Mouse (Mus musculus): Measurements from ENCODE around the gene Exoc8.
A peak's percentile ranks its signal among the peaks of the same experiment; 100 is the strongest.

Exoc8 gene

GRCm38 (mm10) chr8:124897386-124898250, at the start of gene Exoc8, which contains the start of gene Sprtn:
TSS of gene Exoc8 (minus strand) at chr8:124897705.
TSS of gene Sprtn (plus strand) at chr8:124897886.
- DNase-seq = peak; percentile 99

GRCm38 (mm10) chr8:124944406-124944805, 46.9 kb upstream of the Exoc8 start:
- DNase-seq = no peak

- DNase-seq = no peak
These were observed 46.3 kb upstream of the Exoc8 start for GRCm38 (mm10) chr8:124943801-124944200.

- DNase-seq = no peak
These were observed 39.8 kb upstream of the Exoc8 start for GRCm38 (mm10) chr8:124937293-124937692.

GRCm38 (mm10) chr8:124936699-124937098, 39.2 kb upstream of the Exoc8 start:
- no peak for DNase-seq

- no peak for DNase-seq
These were observed 37.6 kb upstream of the Exoc8 start for GRCm38 (mm10) chr8:124935116-124935515.

GRCm38 (mm10) chr8:124932435-124932834, 34.9 kb upstream of the Exoc8 start:
- DNase-seq = no peak

GRCm38 (mm10) chr8:124930649-124931048, 33.1 kb upstream of the Exoc8 start:
- DNase-seq = no peak

GRCm38 (mm10) chr8:124930086-124930485, 32.6 kb upstream of the Exoc8 start:
- DNase-seq = peak in 1 of 2 experiments; percentile 21

GRCm38 (mm10) chr8:124929006-124929405, 31.5 kb upstream of the Exoc8 start:
- DNase-seq = no peak

- DNase-seq = peak in 1 of 2 experiments; percentile 18
These were observed 28.9 kb upstream of the Exoc8 start for GRCm38 (mm10) chr8:124926351-124926771.

- no peak for DNase-seq
These were observed 28.2 kb upstream of the Exoc8 start for GRCm38 (mm10) chr8:124925544-124926266.

- DNase-seq = peak; percentile 57 to 58
These were observed 26.6 kb upstream of the Exoc8 start for GRCm38 (mm10) chr8:124923971-124924652.

GRCm38 (mm10) chr8:124922490-124923089, 25.1 kb upstream of the Exoc8 start:
- DNase-seq = peak in 1 of 2 experiments; percentile 49

GRCm38 (mm10) chr8:124921369-124922279, 24.1 kb upstream of the Exoc8 start:
- peak in 1 of 2 experiments; percentile 58 for DNase-seq

GRCm38 (mm10) chr8:124917741-124918484, 20.4 kb upstream of the Exoc8 start:
- DNase-seq = peak; percentile 33 to 42

GRCm38 (mm10) chr8:124914061-124914460, 16.6 kb upstream of the Exoc8 start:
- DNase-seq = no peak

GRCm38 (mm10) chr8:124911938-124912872, 14.7 kb upstream of the Exoc8 start:
- DNase-seq = no peak

- DNase-seq = peak; percentile 77 to 79
These were observed 12.8 kb upstream of the Exoc8 start for GRCm38 (mm10) chr8:124910349-124910748.

- no peak for DNase-seq
These were observed 12.4 kb upstream of the Exoc8 start for GRCm38 (mm10) chr8:124909936-124910335.
